ENCODE assay signal across 15 mouse cellular contexts in genomic region chr3:82048078-82048477, GRCm38 (mm10). TPM values are rescaled to one million over a fixed set of nuclear protein-coding genes. Genes with fewer than 3 reads are reported as not detected.
DNase-seq lines count a peak whose midpoint lies in the region; ATAC-seq lines count a peak whose summit lies in the region.
"Had no signal": no experiment of that assay in that cellular context is flagged by ENCODE, and none has a peak within 500 bp of the region (broad histone marks: within the 10 kb centered on the region; RNA-seq: fewer than 3 reads in every experiment).

No protein-coding gene starts in this region.

- no peak overlapping the region for H3K4me2 ChIP-seq in embryonic facial prominence, embryonic 14.5 days (ENCODE audit: low read depth, low read length)
- H3K4me2 ChIP-seq in midbrain, embryonic 12.5 days (replicated peaks): no peak overlapping the region
- no peak overlapping the region for H3K4me2 ChIP-seq in intestine, embryonic 15.5 days (replicated peaks)
- H3K4me2 ChIP-seq in stomach, embryonic 15.5 days: no peak overlapping the region
- H3K4me2 ChIP-seq: embryonic facial prominence, embryonic 13.5 days; forebrain, embryonic 13.5 days; liver, embryonic 12.5 days; lung, embryonic 15.5 days had no signal

- ATAC-seq in embryonic facial prominence, embryonic 14.5 days (ENCODE audit: low read depth): no peak
- ATAC-seq in midbrain, embryonic 12.5 days (ENCODE audit: low FRiP score, low read depth): peak; percentile 75
- ATAC-seq in intestine, embryonic 15.5 days: no peak
- ATAC-seq in stomach, embryonic 15.5 days (ENCODE audit: insufficient read depth, low FRiP score, low read depth): no peak
- ATAC-seq: liver, embryonic 12.5 days had no signal

- no peak overlapping the region for H3K9ac ChIP-seq in embryonic facial prominence, embryonic 14.5 days (ENCODE audit: low read depth, low read length)
- no peak overlapping the region for H3K9ac ChIP-seq in midbrain, embryonic 12.5 days (replicated peaks)
- H3K9ac ChIP-seq in intestine, embryonic 15.5 days: no peak overlapping the region
- no peak overlapping the region for H3K9ac ChIP-seq in stomach, embryonic 15.5 days
- H3K9ac ChIP-seq: embryonic facial prominence, embryonic 13.5 days; forebrain, embryonic 13.5 days; liver, embryonic 12.5 days; lung, embryonic 15.5 days had no signal

- WGBS in embryonic facial prominence, embryonic 14.5 days: 57% methylated on average over 4 of the region's 4 CpGs
- WGBS in embryonic facial prominence, embryonic 10.5 days: 62% methylated on average over 4 of the region's 4 CpGs
- 46% methylated on average over 4 of the region's 4 CpGs for WGBS in midbrain, embryonic 12.5 days
- 55% methylated on average over 4 of the region's 4 CpGs for WGBS in midbrain, embryonic 10.5 days
- WGBS in intestine, embryonic 15.5 days: 80% methylated on average over 4 of the region's 4 CpGs
- 74% methylated on average over 4 of the region's 4 CpGs for WGBS in stomach, embryonic 15.5 days

- no peaks in the 10 kb centered on the region for H3K36me3 ChIP-seq in embryonic facial prominence, embryonic 14.5 days (ENCODE audit: control insufficient read depth, insufficient read depth, low read length)
- no peaks in the 10 kb centered on the region for H3K36me3 ChIP-seq in embryonic facial prominence, embryonic 10.5 days (replicated peaks)
- no peaks in the 10 kb centered on the region for H3K36me3 ChIP-seq in midbrain, embryonic 12.5 days
- no peaks in the 10 kb centered on the region for H3K36me3 ChIP-seq in midbrain, embryonic 10.5 days
- no peaks in the 10 kb centered on the region for H3K36me3 ChIP-seq in intestine, embryonic 15.5 days
- 0 out of 2 replicates have a peak, but pooled peaks cover 2% of the 10 kb centered on the region for H3K36me3 ChIP-seq in stomach, embryonic 15.5 days
- H3K36me3 ChIP-seq: embryonic facial prominence, embryonic 13.5 days; liver, embryonic 12.5 days; lung, embryonic 15.5 days had no signal

- DNase-seq in embryonic facial prominence, embryonic 14.5 days (ENCODE audit: low spot score): peak; percentile 43
- DNase-seq in embryonic facial prominence, embryonic 10.5 days (ENCODE audit: low spot score): no peak
- no peak for DNase-seq in midbrain, embryonic 10.5 days (ENCODE audit: low spot score)
- no peak for DNase-seq in gastrocnemius, postnatal 4 days (ENCODE audit: low spot score in 2 of 2)
- no peak for DNase-seq in lung, postnatal 25 days (ENCODE audit: low spot score)

- no peak overlapping the region for H3K4me3 ChIP-seq in embryonic facial prominence, embryonic 14.5 days (ENCODE audit: low read depth, low read length)
- no peak overlapping the region for H3K4me3 ChIP-seq in embryonic facial prominence, embryonic 10.5 days
- H3K4me3 ChIP-seq in midbrain, embryonic 12.5 days: no peak overlapping the region
- H3K4me3 ChIP-seq in midbrain, embryonic 10.5 days: no peak overlapping the region
- no peak overlapping the region for H3K4me3 ChIP-seq in intestine, embryonic 15.5 days (replicated peaks)
- H3K4me3 ChIP-seq in stomach, embryonic 15.5 days (replicated peaks): no peak overlapping the region
- H3K4me3 ChIP-seq: embryonic facial prominence, embryonic 13.5 days; forebrain, embryonic 13.5 days; heart, embryonic 10.5 days; layer of hippocampus, adult 2 months; liver, embryonic 12.5 days; lung, embryonic 15.5 days had no signal

- H3K27me3 ChIP-seq in embryonic facial prominence, embryonic 14.5 days (replicated peaks; ENCODE audit: control insufficient read depth, insufficient read depth, low read length): no peaks in the 10 kb centered on the region
- H3K27me3 ChIP-seq in embryonic facial prominence, embryonic 10.5 days (replicated peaks; ENCODE audit: low read depth, poor library complexity, severe bottlenecking): no peaks in the 10 kb centered on the region
- no peaks in the 10 kb centered on the region for H3K27me3 ChIP-seq in midbrain, embryonic 12.5 days
- no peaks in the 10 kb centered on the region for H3K27me3 ChIP-seq in midbrain, embryonic 10.5 days (ENCODE audit: low read depth, poor library complexity, severe bottlenecking)
- no peaks in the 10 kb centered on the region for H3K27me3 ChIP-seq in intestine, embryonic 15.5 days (replicated peaks)
- H3K27me3 ChIP-seq in stomach, embryonic 15.5 days (replicated peaks): no peaks in the 10 kb centered on the region
- H3K27me3 ChIP-seq: CH12.LX; embryonic facial prominence, embryonic 13.5 days; forebrain, embryonic 13.5 days; liver, embryonic 12.5 days; lung, embryonic 15.5 days had no signal

- no peaks in the 10 kb centered on the region for H3K9me3 ChIP-seq in embryonic facial prominence, embryonic 14.5 days (ENCODE audit: control insufficient read depth, low read length)
- H3K9me3 ChIP-seq in embryonic facial prominence, embryonic 10.5 days: no peaks in the 10 kb centered on the region
- H3K9me3 ChIP-seq in midbrain, embryonic 12.5 days: no peaks in the 10 kb centered on the region
- H3K9me3 ChIP-seq in midbrain, embryonic 10.5 days (replicated peaks): no peaks in the 10 kb centered on the region
- no peaks in the 10 kb centered on the region for H3K9me3 ChIP-seq in intestine, embryonic 15.5 days
- no peaks in the 10 kb centered on the region for H3K9me3 ChIP-seq in stomach, embryonic 15.5 days
- H3K9me3 ChIP-seq: embryonic facial prominence, embryonic 13.5 days; forebrain, embryonic 13.5 days; heart, embryonic 10.5 days; liver, embryonic 12.5 days; lung, embryonic 15.5 days had no signal

- no peak overlapping the region for H3K27ac ChIP-seq in embryonic facial prominence, embryonic 14.5 days (replicated peaks; ENCODE audit: low read depth, low read length)
- H3K27ac ChIP-seq in embryonic facial prominence, embryonic 10.5 days (replicated peaks): no peak overlapping the region
- H3K27ac ChIP-seq in midbrain, embryonic 12.5 days (replicated peaks): no peak overlapping the region
- H3K27ac ChIP-seq in midbrain, embryonic 10.5 days (replicated peaks): no peak overlapping the region
- peak overlapping the region; percentile 28 for H3K27ac ChIP-seq in intestine, embryonic 15.5 days
- H3K27ac ChIP-seq in stomach, embryonic 15.5 days: peak overlapping the region; percentile 57; the same call in 1 of the 2 replicates
- H3K27ac ChIP-seq: embryonic facial prominence, embryonic 13.5 days; forebrain, embryonic 13.5 days; heart, embryonic 10.5 days; liver, embryonic 12.5 days had no signal

- peaks cover 10% of the 10 kb centered on the region; the same call in 1 of the 2 replicates for H3K4me1 ChIP-seq in embryonic facial prominence, embryonic 14.5 days (ENCODE audit: control insufficient read depth, insufficient read depth, low read length)
- H3K4me1 ChIP-seq in embryonic facial prominence, embryonic 10.5 days: peaks cover 31% of the 10 kb centered on the region
- H3K4me1 ChIP-seq in midbrain, embryonic 12.5 days: peaks cover 11% of the 10 kb centered on the region
- peaks cover 34% of the 10 kb centered on the region for H3K4me1 ChIP-seq in midbrain, embryonic 10.5 days
- no peaks in the 10 kb centered on the region for H3K4me1 ChIP-seq in intestine, embryonic 15.5 days (replicated peaks)
- peaks cover 19% of the 10 kb centered on the region; the same call in 1 of the 2 replicates for H3K4me1 ChIP-seq in stomach, embryonic 15.5 days
- H3K4me1 ChIP-seq: forebrain, embryonic 13.5 days; liver, embryonic 12.5 days had no signal

RNA-seq across cellular contexts. Expression of gene Gucy1b1, which starts 26.4 kb away (rescaled TPM):
- polyA plus RNA-seq in embryonic facial prominence, embryonic 14.5 days (2014; fragmentation: Nextera tagmentation; extraction: Ambion mirVana): 16.3 and 16.7 TPM in 2 replicates
- 3.2 and 3.5 TPM in 2 replicates for polyA plus RNA-seq in embryonic facial prominence, embryonic 10.5 days (2016; fragmentation: Nextera tagmentation; extraction: Ambion mirVana)
- 11.0 and 11.1 TPM in 2 replicates for polyA plus RNA-seq in midbrain, embryonic 12.5 days (2016; fragmentation: Nextera tagmentation; extraction: Ambion mirVana)
- 5.6 and 6.8 TPM in 2 replicates for polyA plus RNA-seq in midbrain, embryonic 10.5 days (2016; fragmentation: Nextera tagmentation; extraction: Ambion mirVana)
- polyA plus RNA-seq in intestine, embryonic 15.5 days (2015; fragmentation: Nextera tagmentation; extraction: Ambion mirVana): 60.6 and 66.7 TPM in 2 replicates
- polyA plus RNA-seq in stomach, embryonic 15.5 days (2015; fragmentation: Nextera tagmentation; extraction: Ambion mirVana): 50.8 and 54.1 TPM in 2 replicates
- 10 to 100 TPM; 12.6 to 14.7 TPM for total RNA-seq in gastrocnemius, postnatal 4 days (2021)
- total RNA-seq: CH12.LX had no signal

Comparison
In these comparisons a context has a peak if more than half of its experiments do, and no peak if none do; other contexts are left out.
1. H3K27ac ChIP-seq: peak in intestine, embryonic 15.5 days (single experiment) and stomach, embryonic 15.5 days (single experiment); none in embryonic facial prominence, embryonic 14.5 days (single experiment), embryonic facial prominence, embryonic 10.5 days (single experiment), midbrain, embryonic 12.5 days (single experiment) and midbrain, embryonic 10.5 days (single experiment).